Mouse (Mus musculus) kidney, postnatal 10 days (tissue): ENCODE data around the gene Ube2a.
A peak's percentile ranks its signal among the peaks of the same experiment; 100 is the strongest.

Experiments
- DNase-seq: peaks from one replicate; pipeline ENCODE4 v3.0.0; 2021; ENCODE audit warnings: mixed read lengths

Gene Ube2a

GRCm38 (mm10) chrX:36902321-36903114, 28.8 kb downstream of the Ube2a start, which contains the start of gene Nkrf:
Nkrf (minus strand) TSS chrX:36902899.
- DNase-seq = peak; percentile 46

GRCm38 (mm10) chrX:36903115-36903768, 29.5 kb downstream of the Ube2a start:
- peak; percentile 93 for DNase-seq

- peak; percentile 10 for DNase-seq
These were observed 32.8 kb downstream of the Ube2a start for GRCm38 (mm10) chrX:36906539-36906938.

- peak; percentile 60 for DNase-seq
These were observed 37.6 kb downstream of the Ube2a start for GRCm38 (mm10) chrX:36911343-36911742.

- DNase-seq = no peak
These were observed 44.0 kb downstream of the Ube2a start for GRCm38 (mm10) chrX:36917749-36918148.

- no peak for DNase-seq
These were observed 47.6 kb downstream of the Ube2a start for GRCm38 (mm10) chrX:36921346-36921745.

- DNase-seq = no peak
These were observed 55.1 kb downstream of the Ube2a start for GRCm38 (mm10) chrX:36928791-36929190.

- DNase-seq = no peak
These were observed 56.0 kb downstream of the Ube2a start for GRCm38 (mm10) chrX:36929694-36930093.

GRCm38 (mm10) chrX:36930574-36930973, 56.9 kb downstream of the Ube2a start:
- DNase-seq = no peak
